Mouse (Mus musculus): ENCODE results near the gene Flrt1.

- no peak for TF ChIP-seq POLR2A (IDR thresholded peaks at IDR 0.05; ENCODE audit: insufficient read length, low read depth)
- TF ChIP-seq POLR2AphosphoS2 (IDR thresholded peaks at IDR 0.05; ENCODE audit: insufficient read length, low read depth): no peak
- TF ChIP-seq MYOG (IDR thresholded peaks at IDR 0.05; ENCODE audit: control insufficient read depth in 1 of 3, insufficient read depth in 1 of 3, insufficient read length in 2 of 3, low read depth in 2 of 3): no peak
- TF ChIP-seq USF1 (IDR thresholded peaks at IDR 0.05; ENCODE audit: low read depth): no peak
- no peak for TF ChIP-seq E2F4 (IDR thresholded peaks at IDR 0.05; ENCODE audit: insufficient read depth)
- TF ChIP-seq MYOD1 (IDR thresholded peaks at IDR 0.05; ENCODE audit: control insufficient read depth in 1 of 3, insufficient read length in 2 of 3, low read depth in 2 of 3): no peak
- no peak for TF ChIP-seq CEBPB (IDR thresholded peaks at IDR 0.05; ENCODE audit: insufficient read depth, poor library complexity, severe bottlenecking)
- TF ChIP-seq TCF12 (IDR thresholded peaks at IDR 0.05; ENCODE audit: insufficient read depth, poor library complexity, severe bottlenecking): no peak
Observed at GRCm38 (mm10) chr19:7069781-7070763, 35.5 kb downstream of the Flrt1 start.
